Mouse (Mus musculus) small intestine, adult 2 months (tissue): ENCODE data around the gene Nom1.

Experiments
- CTCF ChIP-seq: fragments of 200-500 bp; IDR thresholded peaks from 2 replicates; pipeline ENCODE4 v1.5.1; 2012; ENCODE audit warnings: low read depth, mild to moderate bottlenecking, control low read depth, inconsistent platforms, low read length, moderate library complexity, mixed read lengths; ENCODE audit not compliant: insufficient replicate concordance, insufficient read length; ENCODE audit errors: extremely low read depth
- POLR2A ChIP-seq: fragments of 200-500 bp; IDR thresholded peaks from 2 replicates; pipeline ENCODE4 v1.6.1; 2012; ENCODE audit warnings: low read depth, mild to moderate bottlenecking, control low read depth, inconsistent platforms, low read length, moderate library complexity

GRCm38 (mm10) chr5:29470271-29470670, 35.8 kb downstream of the Nom1 start:
- TF ChIP-seq CTCF (no peak), POLR2A (no peak)
